Mouse (Mus musculus) heart, postnatal 0 days (tissue): ENCODE results near the gene Brat1.

Experiments
- CTCF ChIP-seq: IDR thresholded peaks from 2 replicates; pipeline ENCODE4 v1.5.1; 2016; ENCODE audit warnings: antibody characterized with exemption, control low read depth, low read depth
- EP300 ChIP-seq: IDR thresholded peaks from 2 replicates; pipeline ENCODE4 v1.6.1; 2016; ENCODE audit warnings: antibody characterized with exemption, low read depth

GRCm38 (mm10) chr5:140704378-140705251 lies at the start of gene Brat1:
- TF ChIP-seq CTCF (no peak), EP300 (peak; percentile 13; the same call in 1 of the 2 replicates)
